Mouse (Mus musculus): ENCODE measurements around the gene Cntnap2. TPM values are rescaled to one million over a fixed set of nuclear protein-coding genes. Genes with fewer than 3 reads are reported as not detected.

The Cntnap2 gene
- total and polyA plus RNA-seq, 2 experiments from 2014 or later, result 0.04 to 1.4 TPM

DNA sequence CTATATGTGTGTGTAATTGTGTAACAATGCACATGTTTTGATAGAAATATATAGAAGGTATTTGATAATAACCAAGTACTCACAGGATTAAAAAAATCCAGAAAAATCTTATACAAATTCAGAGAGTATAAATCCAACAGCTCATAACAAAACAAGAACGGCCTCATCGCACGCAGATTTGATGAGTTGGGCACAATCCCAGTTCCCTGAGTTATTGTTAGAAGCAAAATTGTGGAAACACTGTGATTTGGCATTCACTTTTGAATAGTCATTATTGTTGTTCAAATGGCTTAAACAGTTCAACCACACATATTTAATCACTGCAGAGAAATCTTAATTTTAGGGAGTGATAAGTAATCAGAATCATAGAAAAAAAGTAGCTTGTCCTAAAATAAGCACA, 928.9 kb downstream of the Cntnap2 start:
- WGBS, result 79% methylated on average over 3 of the region's 3 CpGs
- Histone ChIP-seq H3K27me3 (ENCODE audit: control insufficient read depth, insufficient read depth, low read length) (no peaks in the 10 kb centered on the region), H3K27ac (ENCODE audit: low read depth) (no peak overlapping the region), H3K9me3 (replicated peaks; ENCODE audit: control insufficient read depth, low read length) (no peaks in the 10 kb centered on the region), H3K4me2 (ENCODE audit: low read depth, low read length) (no peak overlapping the region), H3K4me1 (ENCODE audit: control insufficient read depth, insufficient read depth) (no peaks in the 10 kb centered on the region), H3K9ac (replicated peaks; ENCODE audit: low read depth, low read length) (no peak overlapping the region), H3K4me3 (ENCODE audit: low read depth, low read length) (no peak overlapping the region), H3K36me3 (replicated peaks; ENCODE audit: control insufficient read depth, insufficient read depth, low read length) (no peaks in the 10 kb centered on the region)
- TF ChIP-seq EP300 (IDR thresholded peaks at IDR 0.05; ENCODE audit: low read depth) (no peak), CTCF (IDR thresholded peaks at IDR 0.05; ENCODE audit: low read depth) (no peak)
- ATAC-seq (ENCODE audit: insufficient read depth, low read depth) (no peak), DNase-seq (ENCODE audit: low spot score) (no peak)

DNA sequence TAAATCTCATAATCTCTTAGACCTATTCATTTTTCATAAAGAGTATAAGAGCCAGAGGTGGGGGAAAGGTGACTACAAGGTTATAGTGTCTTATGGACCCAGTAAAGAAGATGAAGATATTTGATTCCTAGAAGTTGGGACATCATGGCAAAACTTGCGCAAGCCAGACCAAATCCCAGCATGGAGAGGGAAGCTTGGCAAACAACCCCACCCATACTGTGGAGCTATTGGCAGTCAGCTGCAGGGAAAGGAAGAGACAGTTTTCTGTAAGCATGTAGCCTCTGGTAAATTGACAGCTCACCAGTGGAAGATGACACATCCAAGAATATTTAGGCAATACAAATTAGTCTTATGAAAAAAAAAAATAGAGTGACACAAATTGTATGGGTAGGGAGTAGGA, 931.9 kb downstream of the Cntnap2 start:
- 90% methylated on average over 1 of the region's 1 CpGs for WGBS
- H3K4me1 ChIP-seq (ENCODE audit: control insufficient read depth, insufficient read depth), result no peaks in the 10 kb centered on the region
- ATAC-seq (ENCODE audit: insufficient read depth, low read depth), result no peak

DNA sequence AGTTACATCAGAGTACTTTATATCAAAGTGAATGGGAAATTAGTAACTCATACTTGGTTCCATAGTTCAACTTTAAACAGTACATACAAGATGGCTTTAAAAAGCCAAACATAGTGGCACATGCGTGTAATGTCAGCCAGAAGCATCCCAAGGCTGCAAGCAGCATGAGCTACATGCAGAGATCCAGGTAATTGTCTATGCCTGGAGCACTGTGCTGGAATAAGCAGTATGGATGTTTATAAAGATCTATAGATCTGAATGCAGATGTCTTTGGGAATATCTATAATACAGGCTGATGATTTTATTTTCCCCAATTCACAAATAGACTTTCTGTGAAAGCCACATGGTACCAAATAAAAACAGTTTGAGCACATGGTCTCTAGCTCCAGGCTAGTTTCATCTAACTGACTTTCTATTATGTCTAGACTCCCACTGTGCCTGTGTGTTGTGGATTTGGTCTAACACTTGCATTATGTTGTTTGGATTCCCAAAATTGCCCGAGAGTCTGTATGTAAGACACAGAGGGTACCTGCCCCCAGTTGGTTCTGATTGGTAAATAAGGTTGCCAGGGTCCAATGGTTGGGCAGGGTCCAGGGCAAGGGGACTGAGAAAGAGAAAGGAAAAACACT, 963.5 kb downstream of the Cntnap2 start:
- WGBS, result 66% methylated on average over 2 of the region's 2 CpGs
- no peaks in the 10 kb centered on the region for H3K9me3 ChIP-seq (replicated peaks; ENCODE audit: control insufficient read depth, low read length)
- H3K4me3 ChIP-seq (ENCODE audit: low read depth, low read length), result no peak overlapping the region
- ATAC-seq (ENCODE audit: insufficient read depth, low read depth) (no peak), DNase-seq (ENCODE audit: low spot score) (no peak)
- no peak overlapping the region for H3K9ac ChIP-seq (replicated peaks; ENCODE audit: low read depth, low read length)
- no peaks in the 10 kb centered on the region for H3K4me1 ChIP-seq (ENCODE audit: control insufficient read depth, insufficient read depth)
- H3K27ac ChIP-seq (ENCODE audit: low read depth), result no peak overlapping the region
- H3K4me2 ChIP-seq (ENCODE audit: low read depth, low read length), result no peak overlapping the region
- no peaks in the 10 kb centered on the region for H3K27me3 ChIP-seq (ENCODE audit: control insufficient read depth, insufficient read depth, low read length)
- no peaks in the 10 kb centered on the region for H3K36me3 ChIP-seq (replicated peaks; ENCODE audit: control insufficient read depth, insufficient read depth, low read length)
- no peak for TF ChIP-seq EP300 (IDR thresholded peaks at IDR 0.05; ENCODE audit: low read depth)
- no peak for TF ChIP-seq CTCF (IDR thresholded peaks at IDR 0.05; ENCODE audit: low read depth)

More for the DNA sequence above, 931.9 kb downstream of the Cntnap2 start:
- Histone ChIP-seq H3K9ac (replicated peaks; ENCODE audit: low read depth, low read length) (no peak overlapping the region), H3K36me3 (replicated peaks; ENCODE audit: control insufficient read depth, insufficient read depth, low read length) (no peaks in the 10 kb centered on the region), H3K27ac (ENCODE audit: low read depth) (no peak overlapping the region), H3K27me3 (ENCODE audit: control insufficient read depth, insufficient read depth, low read length) (no peaks in the 10 kb centered on the region), H3K4me3 (ENCODE audit: low read depth, low read length) (no peak overlapping the region), H3K9me3 (replicated peaks; ENCODE audit: control insufficient read depth, low read length) (no peaks in the 10 kb centered on the region), H3K4me2 (ENCODE audit: low read depth, low read length) (no peak overlapping the region)
- DNase-seq (ENCODE audit: low spot score), result no peak
- no peak for TF ChIP-seq CTCF (IDR thresholded peaks at IDR 0.05; ENCODE audit: low read depth)
- TF ChIP-seq EP300 (IDR thresholded peaks at IDR 0.05; ENCODE audit: low read depth), result no peak

DNA sequence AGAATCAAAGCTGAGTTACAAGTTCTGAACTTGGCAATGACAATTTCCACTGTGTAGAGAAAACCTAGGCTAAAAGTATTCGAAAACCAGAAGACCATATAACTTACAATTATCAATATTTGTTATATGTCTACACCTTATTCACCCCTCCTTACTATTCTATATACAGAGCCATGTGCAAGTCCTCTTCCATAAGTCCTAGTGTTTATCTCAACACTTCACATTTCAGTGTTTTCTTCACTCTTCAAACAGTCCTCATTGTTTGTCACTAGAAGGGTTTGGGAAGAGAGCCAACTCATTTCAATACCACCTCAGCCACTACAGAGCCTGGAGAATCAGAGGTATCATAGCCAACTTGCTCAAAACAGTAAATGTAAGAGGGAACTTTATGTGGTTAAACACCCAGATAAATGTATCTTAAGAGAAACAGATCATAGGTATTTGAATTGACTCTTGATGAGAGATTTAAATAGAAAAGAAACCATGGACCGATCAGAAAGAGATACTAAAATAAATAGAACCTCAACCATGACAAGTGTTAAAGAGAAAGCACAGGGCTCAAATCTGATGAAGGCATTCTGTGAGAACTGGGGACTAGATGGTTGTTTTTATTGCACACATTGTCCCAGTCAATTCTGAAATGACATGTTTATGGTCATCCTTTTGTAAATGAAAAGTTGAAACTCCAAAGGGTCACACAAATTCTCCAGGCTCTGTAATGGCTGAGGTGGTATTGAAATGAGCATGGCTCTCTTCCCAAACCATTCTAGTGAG, 972.9 kb downstream of the Cntnap2 start:
- Histone ChIP-seq H3K4me2 (ENCODE audit: low read depth, low read length) (no peak overlapping the region), H3K27ac (ENCODE audit: low read depth) (no peak overlapping the region), H3K4me3 (ENCODE audit: low read depth, low read length) (no peak overlapping the region), H3K9me3 (replicated peaks; ENCODE audit: control insufficient read depth, low read length) (no peaks in the 10 kb centered on the region), H3K27me3 (ENCODE audit: control insufficient read depth, insufficient read depth, low read length) (no peaks in the 10 kb centered on the region), H3K36me3 (replicated peaks; ENCODE audit: control insufficient read depth, insufficient read depth, low read length) (no peaks in the 10 kb centered on the region), H3K4me1 (ENCODE audit: control insufficient read depth, insufficient read depth) (no peaks in the 10 kb centered on the region), H3K9ac (replicated peaks; ENCODE audit: low read depth, low read length) (no peak overlapping the region)
- no peak for TF ChIP-seq CTCF (IDR thresholded peaks at IDR 0.05; ENCODE audit: low read depth)
- 37% methylated on average over 2 of the region's 2 CpGs for WGBS
- ATAC-seq (ENCODE audit: insufficient read depth, low read depth), result no peak
- peak; percentile 7 for DNase-seq (ENCODE audit: low spot score)

DNA sequence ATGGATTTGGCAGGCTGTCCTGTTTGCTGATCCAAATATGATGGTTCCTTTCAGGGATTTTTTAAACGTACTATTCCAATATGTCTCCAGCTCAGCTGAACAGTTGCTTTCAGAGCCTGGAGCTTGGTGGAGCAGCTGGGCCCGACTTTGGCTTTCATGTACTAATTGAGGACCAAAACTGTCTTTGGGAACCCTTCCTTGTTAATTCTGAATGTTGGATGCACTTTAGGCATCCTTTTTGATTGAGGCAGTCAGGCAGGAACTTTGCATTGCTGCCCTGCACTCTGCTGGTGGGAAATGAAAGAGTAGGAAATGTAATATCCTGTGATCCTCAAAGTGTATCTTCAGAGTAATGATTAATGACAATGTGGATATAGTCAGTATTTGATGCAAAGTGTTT, 974.0 kb downstream of the Cntnap2 start:
- Histone ChIP-seq H3K4me3 (ENCODE audit: low read depth, low read length) (no peak overlapping the region), H3K27ac (ENCODE audit: low read depth) (no peak overlapping the region), H3K27me3 (ENCODE audit: control insufficient read depth, insufficient read depth, low read length) (no peaks in the 10 kb centered on the region), H3K9me3 (replicated peaks; ENCODE audit: control insufficient read depth, low read length) (no peaks in the 10 kb centered on the region), H3K9ac (replicated peaks; ENCODE audit: low read depth, low read length) (no peak overlapping the region), H3K36me3 (replicated peaks; ENCODE audit: control insufficient read depth, insufficient read depth, low read length) (no peaks in the 10 kb centered on the region), H3K4me1 (ENCODE audit: control insufficient read depth, insufficient read depth) (no peaks in the 10 kb centered on the region), H3K4me2 (ENCODE audit: low read depth, low read length) (no peak overlapping the region)
- no peak for TF ChIP-seq EP300 (IDR thresholded peaks at IDR 0.05; ENCODE audit: low read depth)
- 0 out of 2 replicates have a peak, but pooled peaks have one; percentile 11 for TF ChIP-seq CTCF (IDR thresholded peaks at IDR 0.05; ENCODE audit: low read depth)
- DNase-seq (ENCODE audit: low spot score) (no peak), ATAC-seq (ENCODE audit: insufficient read depth, low read depth) (no peak)
- 65% methylated on average over 2 of the region's 2 CpGs for WGBS
